ENCODE assay signal across 20 mouse cellular contexts in genomic region chr17:73807211-73807610, GRCm38 (mm10). TPM values are rescaled to one million over a fixed set of nuclear protein-coding genes. Genes with fewer than 3 reads are reported as not detected.
DNase-seq lines count a peak whose midpoint lies in the region; ATAC-seq and TF ChIP-seq lines count a peak whose summit lies in the region.
"Had no signal": no experiment of that assay in that cellular context is flagged by ENCODE, and none has a peak within 500 bp of the region (broad histone marks: within the 10 kb centered on the region; RNA-seq: fewer than 3 reads in every experiment).

No protein-coding gene starts in this region.

- H3K4me2 ChIP-seq in heart, embryonic 11.5 days, result peak overlapping the region; percentile 10
- H3K4me2 ChIP-seq in heart, embryonic 12.5 days, result no peak overlapping the region
- H3K4me2 ChIP-seq in liver, embryonic 15.5 days, result peak overlapping the region; percentile 25
- H3K4me2 ChIP-seq in midbrain, embryonic 15.5 days, result no peak overlapping the region
- H3K4me2 ChIP-seq in lung, postnatal 0 days (replicated peaks; ENCODE audit: low read depth, low read length), result no peak overlapping the region
- H3K4me2 ChIP-seq: embryonic facial prominence, embryonic 13.5 days; forebrain, embryonic 12.5 days; intestine, embryonic 15.5 days; limb, embryonic 13.5 days had no signal

- 66% methylated on average over 5 of the region's 5 CpGs for WGBS in heart, embryonic 11.5 days (ENCODE audit: insufficient replicate concordance)
- WGBS in heart, embryonic 12.5 days, result 65% methylated on average over 5 of the region's 5 CpGs
- WGBS in liver, embryonic 15.5 days (ENCODE audit: insufficient replicate concordance), result 30% methylated on average over 5 of the region's 5 CpGs
- WGBS in midbrain, embryonic 15.5 days, result 94% methylated on average over 5 of the region's 5 CpGs
- WGBS in lung, postnatal 0 days, result 72% methylated on average over 5 of the region's 5 CpGs

- ATAC-seq in heart, embryonic 11.5 days (replicated peaks; ENCODE audit: insufficient number of reproducible peaks, low FRiP score, low TSS enrichment), result no peak
- ATAC-seq in heart, embryonic 12.5 days (ENCODE audit: insufficient number of reproducible peaks, low FRiP score), result no peak
- ATAC-seq in liver, embryonic 15.5 days (ENCODE audit: insufficient read depth), result no peak
- ATAC-seq in midbrain, embryonic 15.5 days (replicated peaks), result no peak
- ATAC-seq in lung, postnatal 0 days, result no peak
- ATAC-seq: intestine, embryonic 15.5 days had no signal

- no peak overlapping the region for H3K9ac ChIP-seq in heart, embryonic 11.5 days (ENCODE audit: low read depth, low read length)
- no peak overlapping the region for H3K9ac ChIP-seq in heart, embryonic 12.5 days
- H3K9ac ChIP-seq in liver, embryonic 15.5 days, result no peak overlapping the region
- H3K9ac ChIP-seq in midbrain, embryonic 15.5 days, result no peak overlapping the region
- no peak overlapping the region for H3K9ac ChIP-seq in lung, postnatal 0 days (replicated peaks; ENCODE audit: low read depth)
- H3K9ac ChIP-seq: embryonic facial prominence, embryonic 13.5 days; forebrain, embryonic 12.5 days; intestine, embryonic 15.5 days; limb, embryonic 13.5 days had no signal

- H3K4me1 ChIP-seq in heart, embryonic 11.5 days (ENCODE audit: control insufficient read depth, insufficient read depth, low read length), result 0 out of 2 replicates have a peak, but pooled peaks cover 4% of the 10 kb centered on the region
- H3K4me1 ChIP-seq in heart, embryonic 12.5 days (replicated peaks), result peaks cover 6% of the 10 kb centered on the region; the same call in 1 of the 2 replicates
- peaks cover 4% of the 10 kb centered on the region; the same call in 1 of the 2 replicates for H3K4me1 ChIP-seq in liver, embryonic 15.5 days (replicated peaks)
- H3K4me1 ChIP-seq in midbrain, embryonic 15.5 days, result peaks cover 13% of the 10 kb centered on the region
- no peaks in the 10 kb centered on the region; the same call in 1 of the 2 replicates for H3K4me1 ChIP-seq in lung, postnatal 0 days (ENCODE audit: insufficient read depth, low read depth, low read length)

- TF ChIP-seq CTCF in left cerebral cortex, adult 2 months (IDR thresholded peaks at IDR 0.05), result no peak
- no peak for TF ChIP-seq CTCF in lung, postnatal 0 days (IDR thresholded peaks at IDR 0.05)

- H3K27ac ChIP-seq in heart, embryonic 11.5 days (ENCODE audit: low read depth, low read length), result no peak overlapping the region
- no peak overlapping the region for H3K27ac ChIP-seq in heart, embryonic 12.5 days (ENCODE audit: poor library complexity, severe bottlenecking)
- no peak overlapping the region for H3K27ac ChIP-seq in left cerebral cortex, adult 2 months
- H3K27ac ChIP-seq in liver, embryonic 15.5 days (replicated peaks), result no peak overlapping the region
- no peak overlapping the region for H3K27ac ChIP-seq in midbrain, embryonic 15.5 days
- H3K27ac ChIP-seq in lung, postnatal 0 days (ENCODE audit: low read length), result no peak overlapping the region
- H3K27ac ChIP-seq: embryonic facial prominence, embryonic 13.5 days; forebrain, embryonic 12.5 days; intestine, embryonic 15.5 days; limb, embryonic 13.5 days; midbrain, embryonic 10.5 days had no signal

- no peak for DNase-seq in left cerebral cortex, adult 2 months (ENCODE audit: extremely low spot score in 1 of 2, low spot score in 2 of 2)
- no peak for DNase-seq in left cerebral cortex, postnatal 25 days (ENCODE audit: low spot score in 2 of 2)
- peak; percentile 86 for DNase-seq in MEL-GATA-1-ER (ENCODE audit: extremely low read depth, low read depth)
- DNase-seq in lung, postnatal 0 days (ENCODE audit: low spot score), result no peak
- DNase-seq: adrenal gland, adult 2 months; gastrocnemius, postnatal 25 days; heart, postnatal 10 days; lung, postnatal 14 days; right cerebral cortex, postnatal 25 days; thymus, postnatal 25 days had no signal

- intact Hi-C loops in left cerebral cortex, adult 2 months (cut with DNase I), result no loop called here
- intact Hi-C loops in left cerebral cortex, postnatal 25 days (cut with DNase I), result no loop called here

- no peak for TF ChIP-seq EP300 in lung, postnatal 0 days (IDR thresholded peaks at IDR 0.05)

- H3K9me3 ChIP-seq in heart, embryonic 11.5 days (replicated peaks; ENCODE audit: control insufficient read depth, low read length), result no peaks in the 10 kb centered on the region
- H3K9me3 ChIP-seq in heart, embryonic 12.5 days (replicated peaks), result no peaks in the 10 kb centered on the region
- H3K9me3 ChIP-seq in liver, embryonic 15.5 days (replicated peaks), result no peaks in the 10 kb centered on the region
- H3K9me3 ChIP-seq in midbrain, embryonic 15.5 days, result no peaks in the 10 kb centered on the region
- H3K9me3 ChIP-seq in lung, postnatal 0 days (ENCODE audit: low read length), result no peaks in the 10 kb centered on the region
- H3K9me3 ChIP-seq: embryonic facial prominence, embryonic 13.5 days; forebrain, embryonic 12.5 days; intestine, embryonic 15.5 days; limb, embryonic 13.5 days; midbrain, embryonic 10.5 days had no signal

- H3K27me3 ChIP-seq in heart, embryonic 11.5 days (ENCODE audit: control insufficient read depth, insufficient read depth, low read length), result no peaks in the 10 kb centered on the region
- H3K27me3 ChIP-seq in heart, embryonic 12.5 days (replicated peaks), result no peaks in the 10 kb centered on the region; the same call in 1 of the 2 replicates
- peaks cover 25% of the 10 kb centered on the region for H3K27me3 ChIP-seq in liver, embryonic 15.5 days
- no peaks in the 10 kb centered on the region for H3K27me3 ChIP-seq in midbrain, embryonic 15.5 days (replicated peaks)
- no peaks in the 10 kb centered on the region for H3K27me3 ChIP-seq in lung, postnatal 0 days (replicated peaks; ENCODE audit: insufficient read depth, low read length)
- H3K27me3 ChIP-seq: embryonic facial prominence, embryonic 13.5 days; forebrain, embryonic 12.5 days had no signal

- no peak overlapping the region for H3K4me3 ChIP-seq in heart, embryonic 11.5 days (ENCODE audit: low read depth, low read length)
- no peak overlapping the region for H3K4me3 ChIP-seq in heart, embryonic 12.5 days
- peak overlapping the region; percentile 75 for H3K4me3 ChIP-seq in left cerebral cortex, adult 2 months
- peak overlapping the region; percentile 14; the same call in 1 of the 2 replicates for H3K4me3 ChIP-seq in liver, embryonic 15.5 days (replicated peaks)
- no peak overlapping the region for H3K4me3 ChIP-seq in midbrain, embryonic 15.5 days
- no peak overlapping the region for H3K4me3 ChIP-seq in lung, postnatal 0 days (ENCODE audit: low read depth, low read length)
- H3K4me3 ChIP-seq: embryonic facial prominence, embryonic 13.5 days; forebrain, embryonic 12.5 days; intestine, embryonic 15.5 days; limb, embryonic 13.5 days; midbrain, embryonic 10.5 days had no signal

- H3K36me3 ChIP-seq in heart, embryonic 11.5 days (ENCODE audit: control insufficient read depth, insufficient read depth, low read length), result no peaks in the 10 kb centered on the region
- no peaks in the 10 kb centered on the region for H3K36me3 ChIP-seq in heart, embryonic 12.5 days
- no peaks in the 10 kb centered on the region for H3K36me3 ChIP-seq in liver, embryonic 15.5 days (replicated peaks)
- H3K36me3 ChIP-seq in midbrain, embryonic 15.5 days (replicated peaks), result no peaks in the 10 kb centered on the region
- H3K36me3 ChIP-seq in lung, postnatal 0 days (ENCODE audit: insufficient read depth, low read length), result no peaks in the 10 kb centered on the region
- H3K36me3 ChIP-seq: embryonic facial prominence, embryonic 13.5 days; forebrain, embryonic 12.5 days; G1E; intestine, embryonic 15.5 days; limb, embryonic 13.5 days; midbrain, embryonic 10.5 days had no signal

RNA-seq across cellular contexts. Expression of gene Ehd3, which starts 3.3 kb away (rescaled TPM):
- 3.8 and 4.4 TPM in 2 replicates for polyA plus RNA-seq in heart, embryonic 11.5 days (2014; fragmentation: Nextera tagmentation; extraction: Ambion mirVana)
- polyA plus RNA-seq in heart, embryonic 12.5 days (2016; fragmentation: Nextera tagmentation; extraction: Ambion mirVana), result 2.6 and 4.5 TPM in 2 replicates
- total RNA-seq in left cerebral cortex, adult 2 months (2021), result 10 to 100 TPM; 73.5 to 89.4 TPM
- total RNA-seq in left cerebral cortex, postnatal 25 days (2021), result 10 to 100 TPM; 73.4 to 83.0 TPM
- polyA plus RNA-seq in liver, embryonic 15.5 days (2015; fragmentation: Nextera tagmentation; extraction: Ambion mirVana), result 18.3 and 20.7 TPM in 2 replicates
- 20.2 and 22.2 TPM in 2 replicates for polyA plus RNA-seq in midbrain, embryonic 15.5 days (2015; fragmentation: Nextera tagmentation; extraction: Ambion mirVana)
- polyA plus RNA-seq in lung, postnatal 0 days (2015; fragmentation: Nextera tagmentation; extraction: Ambion mirVana), result 4.7 and 5.1 TPM in 2 replicates

Comparison
In these comparisons a context has a peak if more than half of its experiments do, and no peak if none do; other contexts are left out.
1. H3K4me2 ChIP-seq: peak in heart, embryonic 11.5 days (single experiment) and liver, embryonic 15.5 days (single experiment); none in heart, embryonic 12.5 days (single experiment), midbrain, embryonic 15.5 days (single experiment) and lung, postnatal 0 days (single experiment).
2. H3K4me3 ChIP-seq: peak in left cerebral cortex, adult 2 months (single experiment) and liver, embryonic 15.5 days (single experiment); none in heart, embryonic 11.5 days (single experiment), heart, embryonic 12.5 days (single experiment), midbrain, embryonic 15.5 days (single experiment) and lung, postnatal 0 days (single experiment).